Mouse (Mus musculus): ENCODE measurements at regions not wholly inside any gene's neighbourhood (a gene's known extent, or its start where the extent isn't known, plus 50 kb on each side); places are given as distances from the start of the nearest gene placed in this dataset.
"Not testable (repeated sequence)": the region's sequence is repeated elsewhere in the genome, so short reads cannot be mapped to it uniquely, and the experiment has no call there.

DNA sequence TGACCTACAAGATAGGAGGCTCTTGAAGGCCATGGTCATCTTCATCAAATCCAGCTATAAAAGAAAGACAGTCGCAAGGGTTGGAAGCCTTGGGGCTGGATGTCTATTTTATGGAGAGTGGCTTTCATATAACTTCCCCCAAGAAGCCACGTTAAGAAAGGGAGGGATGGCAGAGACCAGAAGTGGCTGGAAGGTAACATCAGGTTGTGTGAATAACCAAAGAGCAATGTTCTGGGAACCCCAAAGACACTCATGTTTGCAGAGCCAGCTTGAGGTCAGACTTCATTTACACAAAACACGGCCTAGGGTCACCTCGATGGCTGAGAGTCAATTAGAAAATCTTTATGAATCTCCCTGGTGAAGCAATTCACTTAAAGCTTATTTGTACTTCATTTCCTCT, 90.0 kb upstream of the Irx2 start:
- WGBS: 88% methylated on average over 4 of the region's 4 CpGs
- Histone ChIP-seq H3K4me2 (ENCODE audit: low read depth, low read length) (no peak overlapping the region), H3K9me3 (ENCODE audit: low read length) (no peaks in the 10 kb centered on the region), H3K36me3 (ENCODE audit: insufficient read depth, low read length) (no peaks in the 10 kb centered on the region), H3K27ac (no peak overlapping the region), H3K9ac (replicated peaks; ENCODE audit: low read length) (no peak overlapping the region), H3K4me1 (ENCODE audit: insufficient read depth, low read length) (no peaks in the 10 kb centered on the region), H3K4me3 (ENCODE audit: low read length) (no peak overlapping the region), H3K27me3 (ENCODE audit: insufficient read depth, low read length) (no peaks in the 10 kb centered on the region)
- TF ChIP-seq CTCF (IDR thresholded peaks at IDR 0.05; ENCODE audit: low read depth): no peak
- ATAC-seq (no peak), DNase-seq (ENCODE audit: low spot score) (no peak)

DNA sequence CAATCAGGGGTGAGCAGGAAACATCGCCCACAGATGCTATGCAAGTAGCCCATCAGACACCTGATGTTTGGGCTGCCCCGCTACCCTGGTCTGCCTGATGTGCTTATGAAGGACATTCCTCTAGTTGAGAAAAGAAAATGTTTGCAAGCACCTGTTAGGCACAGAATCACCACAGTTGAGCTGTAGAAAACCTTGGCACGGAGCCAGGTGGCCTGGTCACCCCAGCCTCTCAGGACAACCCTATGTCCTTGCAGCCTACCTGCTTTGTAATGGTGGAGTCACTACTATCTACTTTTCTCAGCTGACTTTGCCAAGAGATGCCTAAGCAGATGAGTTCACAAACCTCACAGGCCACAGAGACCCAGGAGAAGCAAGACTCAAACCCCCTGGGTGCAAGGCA, 86.9 kb upstream of the Irx2 start:
- no peak overlapping the region for H3K4me2 ChIP-seq (ENCODE audit: low read depth, low read length)
- no peak overlapping the region for H3K27ac ChIP-seq
- H3K36me3 ChIP-seq (ENCODE audit: insufficient read depth, low read length): no peaks in the 10 kb centered on the region
- no peak overlapping the region for H3K4me3 ChIP-seq (ENCODE audit: low read length)
- no peaks in the 10 kb centered on the region for H3K4me1 ChIP-seq (ENCODE audit: insufficient read depth, low read length)
- 89% methylated on average over 3 of the region's 3 CpGs for WGBS
- no peak overlapping the region for H3K9ac ChIP-seq (replicated peaks; ENCODE audit: low read length)
- H3K9me3 ChIP-seq (ENCODE audit: low read length): no peaks in the 10 kb centered on the region
- no peak for TF ChIP-seq CTCF (IDR thresholded peaks at IDR 0.05; ENCODE audit: low read depth)
- H3K27me3 ChIP-seq (ENCODE audit: insufficient read depth, low read length): no peaks in the 10 kb centered on the region
- ATAC-seq (no peak), DNase-seq (ENCODE audit: low spot score) (no peak)

DNA sequence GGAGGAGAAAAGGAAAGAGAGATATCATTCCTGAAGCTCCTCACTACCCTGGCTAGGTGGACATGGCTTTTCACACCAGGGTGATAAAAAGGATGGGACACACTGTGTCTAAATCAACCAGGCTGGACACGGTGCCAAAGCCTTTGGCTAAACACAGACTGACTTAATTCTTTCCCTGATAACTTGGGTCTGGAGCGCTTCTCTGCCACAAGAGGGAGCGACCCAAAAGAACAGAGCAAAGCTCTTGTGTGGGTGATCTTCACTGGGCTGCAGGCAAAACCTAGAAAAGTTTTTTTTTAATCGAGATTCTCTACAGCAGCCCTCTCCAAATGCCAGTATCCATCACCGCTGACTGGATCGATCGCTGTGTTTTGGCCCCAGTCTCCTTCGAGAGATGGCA, 70.7 kb upstream of the Irx2 start:
- H3K4me1 ChIP-seq (ENCODE audit: insufficient read depth, low read length): no peaks in the 10 kb centered on the region
- DNase-seq (ENCODE audit: low spot score) (peak; percentile 45), ATAC-seq (no peak)
- no peak overlapping the region for H3K4me3 ChIP-seq (ENCODE audit: low read length)
- TF ChIP-seq CTCF (IDR thresholded peaks at IDR 0.05; ENCODE audit: low read depth): peak; percentile 56
- no peak overlapping the region for H3K9ac ChIP-seq (replicated peaks; ENCODE audit: low read length)
- 71% methylated on average over 8 of the region's 8 CpGs for WGBS
- no peaks in the 10 kb centered on the region for H3K9me3 ChIP-seq (ENCODE audit: low read length)
- H3K36me3 ChIP-seq (ENCODE audit: insufficient read depth, low read length): no peaks in the 10 kb centered on the region
- H3K27ac ChIP-seq: no peak overlapping the region
- H3K4me2 ChIP-seq (ENCODE audit: low read depth, low read length): no peak overlapping the region
- H3K27me3 ChIP-seq (ENCODE audit: insufficient read depth, low read length): no peaks in the 10 kb centered on the region

DNA sequence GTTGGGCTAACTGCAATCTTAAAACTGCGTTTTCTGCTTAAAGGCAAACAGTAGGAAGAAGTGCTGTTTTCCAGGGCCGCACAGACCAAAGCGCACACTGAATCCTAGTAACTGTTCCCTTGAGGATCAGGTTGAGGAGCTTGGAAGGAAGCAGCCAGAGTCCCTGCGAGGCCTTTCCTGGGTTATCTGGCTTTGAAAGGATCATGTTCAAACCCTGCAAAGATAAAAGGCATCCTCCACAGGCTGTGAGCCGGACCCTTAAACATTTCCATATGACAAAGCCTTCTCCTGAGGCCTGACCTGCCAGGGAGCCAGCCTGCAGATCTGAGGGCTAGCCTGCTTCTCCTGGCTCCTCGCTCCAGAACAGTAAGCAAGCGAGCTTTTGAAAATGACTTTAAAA, 56.7 kb upstream of the Irx2 start:
- no peaks in the 10 kb centered on the region for H3K9me3 ChIP-seq (ENCODE audit: low read length)
- no peak overlapping the region for H3K4me3 ChIP-seq (ENCODE audit: low read length)
- ATAC-seq (no peak), DNase-seq (ENCODE audit: low spot score) (no peak)
- H3K27me3 ChIP-seq (ENCODE audit: insufficient read depth, low read length): no peaks in the 10 kb centered on the region
- no peak overlapping the region for H3K27ac ChIP-seq
- 55% methylated on average over 7 of the region's 7 CpGs for WGBS
- TF ChIP-seq CTCF (IDR thresholded peaks at IDR 0.05; ENCODE audit: low read depth): no peak
- H3K4me1 ChIP-seq (ENCODE audit: insufficient read depth, low read length): no peaks in the 10 kb centered on the region
- H3K4me2 ChIP-seq (ENCODE audit: low read depth, low read length): no peak overlapping the region
- H3K36me3 ChIP-seq (ENCODE audit: insufficient read depth, low read length): no peaks in the 10 kb centered on the region
- no peak overlapping the region for H3K9ac ChIP-seq (replicated peaks; ENCODE audit: low read length)

- no peak overlapping the region for H3K27ac ChIP-seq
- no peak overlapping the region for H3K4me2 ChIP-seq (ENCODE audit: low read depth, low read length)
These were observed 55.8 kb upstream of the Irx2 start for GRCm38 (mm10) chr13:72572846-72573245.

DNA sequence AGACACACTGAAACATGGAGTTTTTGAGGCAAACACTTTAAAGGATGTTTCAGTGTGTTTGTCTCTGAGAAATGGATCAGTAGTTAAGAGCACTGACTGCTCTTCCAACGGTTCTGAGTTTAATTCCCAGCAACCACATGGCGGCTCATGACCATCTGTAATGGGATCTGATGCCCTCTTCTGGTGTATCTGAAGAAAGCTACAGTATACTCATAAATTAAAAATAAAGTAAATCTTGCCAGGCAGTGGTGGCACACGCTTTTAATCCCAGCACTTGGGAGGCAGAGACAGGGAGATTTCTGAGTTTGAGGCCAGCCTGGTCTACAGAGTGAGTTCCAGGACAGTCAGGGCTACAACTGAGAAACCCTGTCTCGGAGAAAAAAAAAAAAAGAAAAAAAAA, 54.5 kb upstream of the Irx2 start:
- H3K4me2 ChIP-seq (ENCODE audit: low read depth, low read length); H3K27ac ChIP-seq; DNase-seq (ENCODE audit: low spot score); H3K4me3 ChIP-seq (ENCODE audit: low read length); H3K27me3 ChIP-seq (ENCODE audit: insufficient read depth, low read length); H3K9me3 ChIP-seq (ENCODE audit: low read length); H3K4me1 ChIP-seq (ENCODE audit: insufficient read depth, low read length); H3K9ac ChIP-seq (replicated peaks; ENCODE audit: low read length); ATAC-seq; H3K36me3 ChIP-seq (ENCODE audit: insufficient read depth, low read length): not testable (repeated sequence)
- 64% methylated on average over 4 of the region's 4 CpGs for WGBS

More at GRCm38 (mm10) chr13:72572846-72573245, 55.8 kb upstream of the Irx2 start:
- ATAC-seq (no peak), DNase-seq (ENCODE audit: low spot score) (no peak)
- no peaks in the 10 kb centered on the region for H3K36me3 ChIP-seq (ENCODE audit: insufficient read depth, low read length)
- H3K27me3 ChIP-seq (ENCODE audit: insufficient read depth, low read length): no peaks in the 10 kb centered on the region
- no peaks in the 10 kb centered on the region for H3K9me3 ChIP-seq (ENCODE audit: low read length)
- no peak overlapping the region for H3K4me3 ChIP-seq (ENCODE audit: low read length)
- no peak for TF ChIP-seq CTCF (IDR thresholded peaks at IDR 0.05; ENCODE audit: low read depth)
- 55% methylated on average over 1 of the region's 1 CpGs for WGBS
- H3K4me1 ChIP-seq (ENCODE audit: insufficient read depth, low read length): peaks cover 4% of the 10 kb centered on the region; the same call in 1 of the 2 replicates
- no peak overlapping the region for H3K9ac ChIP-seq (replicated peaks; ENCODE audit: low read length)

GRCm38 (mm10) chr13:72576485-72576884, 52.1 kb upstream of the Irx2 start:
- Histone ChIP-seq H3K4me2 (ENCODE audit: low read depth, low read length) (no peak overlapping the region), H3K4me3 (ENCODE audit: low read length) (no peak overlapping the region), H3K27ac (no peak overlapping the region), H3K4me1 (ENCODE audit: insufficient read depth, low read length) (peaks cover 4% of the 10 kb centered on the region; the same call in 1 of the 2 replicates), H3K27me3 (ENCODE audit: insufficient read depth, low read length) (no peaks in the 10 kb centered on the region), H3K9me3 (ENCODE audit: low read length) (0 out of 2 replicates have a peak, but pooled peaks cover 5% of the 10 kb centered on the region), H3K9ac (replicated peaks; ENCODE audit: low read length) (no peak overlapping the region), H3K36me3 (ENCODE audit: insufficient read depth, low read length) (no peaks in the 10 kb centered on the region)
- ATAC-seq (no peak), DNase-seq (ENCODE audit: low spot score) (no peak)
- 37% methylated on average over 6 of the region's 6 CpGs for WGBS
- TF ChIP-seq CTCF (IDR thresholded peaks at IDR 0.05; ENCODE audit: low read depth): no peak
